Mouse (Mus musculus) olfactory bulb, adult 2 months (tissue): Measurements from ENCODE around the gene Rbl1. TPM values are rescaled to one million over a fixed set of nuclear protein-coding genes. Genes with fewer than 3 reads are reported as not detected.
A peak's percentile ranks its signal among the peaks of the same experiment; 100 is the strongest.
"Not testable (repeated sequence)": the region's sequence is repeated elsewhere in the genome, so short reads cannot be mapped to it uniquely, and the experiment has no call there.

Source experiments
- H3K27ac ChIP-seq: fragments of 200-500 bp; 2 replicates; pipeline ENCODE4 v1.5.1; 2012; ENCODE audit warnings: low read depth, low read length; ENCODE audit not compliant: insufficient read depth
- H3K4me1 ChIP-seq: fragments of 200-500 bp; 2 replicates; pipeline ENCODE4 v1.6.1; 2012; ENCODE audit warnings: low read length; ENCODE audit not compliant: control insufficient read depth, insufficient read depth
- H3K4me3 ChIP-seq: fragments of 200-500 bp; 2 replicates; pipeline ENCODE4 v1.5.1; 2012; ENCODE audit warnings: mild to moderate bottlenecking, low read depth, low read length, moderate library complexity; ENCODE audit not compliant: insufficient read depth
- CTCF ChIP-seq: fragments of 200-500 bp; IDR thresholded peaks from 2 replicates; pipeline ENCODE4 v1.5.1; 2012; ENCODE audit warnings: low read depth, mild to moderate bottlenecking, low read length, moderate library complexity; ENCODE audit not compliant: insufficient read depth
- POLR2A ChIP-seq: fragments of 200-500 bp; IDR thresholded peaks from 2 replicates; pipeline ENCODE4 v1.6.1; 2012; ENCODE audit warnings: mild to moderate bottlenecking, low read depth, low read length, moderate library complexity; ENCODE audit not compliant: insufficient read depth
- WGBS: fragments of 180-500 bp; shearing (Covaris S2); methylation state at CpG from one replicate; pipeline ENCODE4 v1.1.7; 2018; 5-methylcytosine and 5-hydroxymethylcytosine counted together
- polyA plus RNA-seq: library from polyadenylated mRNA; stranded (reverse); fragments of >200 nt; gene quantifications from 2 replicates; pipeline ENCODE4 v1.2.4, GENCODE M21; 2012; ENCODE audit warnings: low replicate concordance; ENCODE audit not compliant: missing spikeins, insufficient read depth, insufficient read length

Rbl1 gene
- polyA plus RNA-seq = not detected in 2 replicates

DNA sequence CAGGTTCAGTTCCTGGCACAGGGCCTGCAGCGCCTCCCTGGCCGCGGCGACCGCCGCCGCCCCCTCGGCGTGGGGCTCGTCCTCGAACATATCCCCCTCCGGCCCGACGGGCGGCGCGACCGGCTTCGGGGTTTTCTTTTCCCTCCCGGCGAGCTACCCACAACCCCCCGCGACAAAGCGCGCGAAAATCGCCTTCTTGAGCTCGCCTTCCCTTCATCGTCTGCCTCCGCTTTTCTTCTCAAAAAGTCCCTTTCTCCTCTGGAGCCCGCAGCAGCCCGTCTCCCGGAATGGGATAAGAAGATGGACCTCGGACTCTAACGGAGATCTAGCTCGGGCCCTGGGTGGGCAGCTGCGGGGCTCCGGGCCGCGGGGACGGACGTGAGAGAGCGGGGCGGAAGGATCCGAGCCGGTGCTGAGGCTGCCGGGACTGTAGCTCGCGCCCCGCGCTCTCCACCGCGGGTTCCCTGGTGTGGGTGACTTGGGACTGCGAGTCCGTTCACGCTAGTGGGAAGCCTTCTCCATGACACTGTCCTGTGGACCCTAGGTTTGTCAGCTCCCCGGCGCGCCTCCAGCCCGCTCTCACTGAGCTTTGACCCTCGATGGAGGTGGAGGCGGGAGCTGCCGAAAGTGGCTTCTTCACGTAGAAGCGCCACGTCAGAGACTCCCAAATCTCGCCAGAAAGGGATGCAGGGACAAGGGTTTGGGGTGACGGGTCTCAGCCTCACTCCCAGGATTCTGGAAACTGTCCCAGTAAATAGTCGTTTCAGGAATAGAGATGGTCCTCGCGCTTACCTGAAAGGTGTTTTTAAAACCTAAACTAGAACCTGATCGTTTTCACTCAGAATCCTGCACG is at the start of gene Rbl1:
TSS of gene Rbl1 (minus strand) at position 169 of the 853 bp plus-strand sequence.
- TF ChIP-seq POLR2A (peak; percentile 90), CTCF (no peak)

DNA sequence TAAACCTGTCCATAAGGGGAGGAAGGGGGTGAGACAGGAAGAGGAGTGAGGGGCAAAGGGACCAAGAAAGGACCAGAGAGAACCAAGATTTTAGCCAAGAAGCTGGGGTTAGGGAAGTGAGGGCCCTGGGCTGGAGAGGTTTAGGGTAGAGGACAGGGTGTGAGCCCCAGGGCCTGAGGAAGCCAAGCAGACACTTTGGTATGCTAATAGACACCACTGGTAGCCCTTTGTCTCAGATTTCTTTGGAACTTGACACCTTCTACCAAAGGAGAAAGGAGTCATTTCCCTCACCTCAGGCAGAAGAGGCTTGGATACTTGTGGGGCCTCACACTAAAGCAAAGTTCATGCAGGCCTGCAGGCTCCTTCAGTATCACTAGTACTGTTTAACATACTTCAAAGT is 43.8 kb upstream of the Rbl1 start:
- no peak overlapping the region for H3K27ac ChIP-seq
- H3K4me1 ChIP-seq = no peaks in the 10 kb centered on the region
- no peak for TF ChIP-seq CTCF
- TF ChIP-seq POLR2A = no peak
- H3K4me3 ChIP-seq = no peak overlapping the region

More for the DNA sequence above, at the start of gene Rbl1:
- H3K4me1 ChIP-seq = 0 out of 2 replicates have a peak, but pooled peaks cover 3% of the 10 kb centered on the region
- H3K27ac ChIP-seq = peak within 1 kb of the TSS; percentile 95
- WGBS = 1% methylated on average over 73 of the region's 73 CpGs
- peak within 1 kb of the TSS; percentile 89 for H3K4me3 ChIP-seq

DNA sequence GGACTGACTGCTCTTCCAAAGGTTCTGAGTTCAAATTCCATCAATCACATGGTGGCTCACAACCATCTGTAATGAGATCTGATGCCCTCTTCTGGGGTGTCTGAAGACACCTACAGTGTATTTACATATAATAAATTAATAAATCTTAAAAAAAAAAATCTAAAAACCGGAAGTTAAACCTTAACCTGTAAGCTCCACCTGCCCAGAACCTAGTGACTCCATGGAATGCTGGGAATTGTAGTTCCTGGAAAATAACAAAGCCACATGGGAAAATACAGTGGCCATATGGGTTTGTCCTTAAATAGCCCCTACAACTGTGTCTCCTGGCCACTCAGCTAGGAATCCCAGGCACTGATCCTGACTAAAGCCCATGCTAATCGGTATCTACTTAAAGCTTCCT is 41.3 kb upstream of the Rbl1 start:
- TF ChIP-seq POLR2A (no peak), CTCF (no peak)

GRCm38 (mm10) chr2:157245001-157245400 is 40.7 kb upstream of the Rbl1 start:
- 76% methylated on average over 5 of the region's 5 CpGs for WGBS

More for the DNA sequence above, 41.3 kb upstream of the Rbl1 start:
- Histone ChIP-seq H3K4me3 (no peak overlapping the region), H3K27ac (no peak overlapping the region), H3K4me1 (no peaks in the 10 kb centered on the region)
- WGBS = 81% methylated on average over 2 of the region's 2 CpGs

DNA sequence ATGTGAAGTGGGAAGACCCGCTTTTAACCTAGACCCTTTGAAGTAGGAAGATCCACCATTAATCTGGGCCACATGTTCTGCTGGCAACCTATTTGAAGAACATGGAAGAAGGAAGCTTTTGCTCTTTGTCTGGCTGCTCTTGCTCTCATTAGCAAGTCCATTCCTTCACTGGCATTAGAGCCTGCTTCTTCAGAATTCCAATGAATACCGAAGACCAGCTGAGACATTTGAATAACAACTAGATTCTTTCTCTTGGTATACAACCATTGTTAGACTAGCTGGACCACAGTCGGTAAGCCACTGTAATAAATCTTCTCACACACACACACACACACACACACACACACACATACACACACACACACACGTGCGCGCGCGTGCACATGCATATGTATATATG is 31.6 kb upstream of the Rbl1 start:
- Histone ChIP-seq H3K27ac (no peak overlapping the region), H3K4me3 (no peak overlapping the region), H3K4me1 (no peaks in the 10 kb centered on the region)
- 73% methylated on average over 8 of the region's 8 CpGs for WGBS
- TF ChIP-seq CTCF (no peak), POLR2A (no peak)

More at GRCm38 (mm10) chr2:157245001-157245400, 40.7 kb upstream of the Rbl1 start:
- TF ChIP-seq POLR2A = no peak
- no peak for TF ChIP-seq CTCF
- Histone ChIP-seq H3K4me3 (no peak overlapping the region), H3K4me1 (no peaks in the 10 kb centered on the region), H3K27ac (no peak overlapping the region)

GRCm38 (mm10) chr2:157221916-157222315 is 17.6 kb upstream of the Rbl1 start:
- H3K4me3 ChIP-seq, H3K27ac ChIP-seq, H3K4me1 ChIP-seq: not testable (repeated sequence)
- WGBS = 94% methylated on average over 3 of the region's 3 CpGs

- no peak overlapping the region for H3K27ac ChIP-seq
- no peaks in the 10 kb centered on the region for H3K4me1 ChIP-seq
- no peak overlapping the region for H3K4me3 ChIP-seq
- TF ChIP-seq POLR2A = no peak
- no peak for TF ChIP-seq CTCF
- 80% methylated on average over 6 of the region's 6 CpGs for WGBS
Observed at GRCm38 (mm10) chr2:157220108-157220507, 15.8 kb upstream of the Rbl1 start.

GRCm38 (mm10) chr2:157211731-157212130 is 7.4 kb upstream of the Rbl1 start:
- Histone ChIP-seq H3K27ac (no peak overlapping the region), H3K4me3 (no peak overlapping the region), H3K4me1 (no peaks in the 10 kb centered on the region)
- 76% methylated on average over 7 of the region's 7 CpGs for WGBS
- TF ChIP-seq POLR2A (no peak), CTCF (no peak)

- WGBS = 1% methylated on average over 48 of the region's 49 CpGs
- TF ChIP-seq POLR2A (no peak), CTCF (no peak)
- Histone ChIP-seq H3K4me3 (peak overlapping the region; percentile 89), H3K4me1 (0 out of 2 replicates have a peak, but pooled peaks cover 3% of the 10 kb centered on the region), H3K27ac (no peak overlapping the region)
Observed at GRCm38 (mm10) chr2:157203459-157204365, 622 bp downstream of the Rbl1 start.

GRCm38 (mm10) chr2:157203026-157203425 is 1.3 kb downstream of the Rbl1 start:
- no peak overlapping the region for H3K27ac ChIP-seq
- 0 out of 2 replicates have a peak, but pooled peaks cover 3% of the 10 kb centered on the region for H3K4me1 ChIP-seq
- TF ChIP-seq CTCF = no peak
- TF ChIP-seq POLR2A = no peak
- no peak overlapping the region for H3K4me3 ChIP-seq
